Mouse (Mus musculus) kidney, adult 2 months (tissue): ENCODE data around the gene Irgc1.

ENCODE experiments used
- CTCF ChIP-seq: fragments of 200-500 bp; conservative IDR thresholded peaks from 2 replicates; pipeline ENCODE4 v1.5.1; 2011; ENCODE audit warnings: low read depth, mild to moderate bottlenecking, control low read depth, low read length, moderate library complexity, mixed read lengths; ENCODE audit not compliant: insufficient read depth, insufficient read length
- POLR2A ChIP-seq: fragments of 200-500 bp; IDR thresholded peaks from one replicate; pipeline ENCODE4 v1.6.1; 2011; ENCODE audit warnings: low read depth, low read length, control low read depth

GRCm38 (mm10) chr7:24394054-24394453, 58.0 kb downstream of the Irgc1 start:
- TF ChIP-seq CTCF (no peak), POLR2A (no peak)
